Mouse (Mus musculus): ENCODE results near the gene Efcab5.
A peak's percentile ranks its signal among the peaks of the same experiment; 100 is the strongest.
"Not testable (repeated sequence)": the region's sequence is repeated elsewhere in the genome, so short reads cannot be mapped to it uniquely, and the experiment has no call there.

The Efcab5 gene

DNA sequence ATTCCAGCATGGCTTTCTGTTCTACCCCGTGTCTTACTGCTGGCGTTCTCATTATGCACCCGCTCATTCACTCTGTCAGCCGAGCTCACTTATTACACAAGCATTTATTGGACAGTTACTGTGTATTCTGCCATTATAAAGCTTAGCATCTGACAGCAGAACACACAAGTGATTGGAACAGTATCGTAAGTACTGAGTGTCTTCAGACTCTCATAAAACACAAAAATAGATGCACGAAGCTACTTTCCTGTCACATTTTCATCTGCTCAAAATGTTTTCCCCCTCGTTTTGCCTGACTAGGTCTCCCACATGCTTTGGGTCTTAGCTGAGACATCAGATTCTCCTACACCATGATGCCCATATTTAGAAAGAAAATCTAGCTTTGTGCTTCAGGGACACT, 14.2 kb downstream of the Efcab5 start:
- no peak for DNase-seq (ENCODE audit: low spot score)

GRCm38 (mm10) chr11:77173731-77174130, 15.0 kb downstream of the Efcab5 start:
- no peak for DNase-seq (ENCODE audit: low spot score)

- DNase-seq (ENCODE audit: low spot score), result no peak
Observed at GRCm38 (mm10) chr11:77160744-77161143, 28.0 kb downstream of the Efcab5 start.

GRCm38 (mm10) chr11:77160341-77160740, 28.4 kb downstream of the Efcab5 start:
- DNase-seq (ENCODE audit: low spot score), result no peak

- no peak for DNase-seq (ENCODE audit: low spot score)
Observed at GRCm38 (mm10) chr11:77154214-77154613, 34.6 kb downstream of the Efcab5 start.

DNA sequence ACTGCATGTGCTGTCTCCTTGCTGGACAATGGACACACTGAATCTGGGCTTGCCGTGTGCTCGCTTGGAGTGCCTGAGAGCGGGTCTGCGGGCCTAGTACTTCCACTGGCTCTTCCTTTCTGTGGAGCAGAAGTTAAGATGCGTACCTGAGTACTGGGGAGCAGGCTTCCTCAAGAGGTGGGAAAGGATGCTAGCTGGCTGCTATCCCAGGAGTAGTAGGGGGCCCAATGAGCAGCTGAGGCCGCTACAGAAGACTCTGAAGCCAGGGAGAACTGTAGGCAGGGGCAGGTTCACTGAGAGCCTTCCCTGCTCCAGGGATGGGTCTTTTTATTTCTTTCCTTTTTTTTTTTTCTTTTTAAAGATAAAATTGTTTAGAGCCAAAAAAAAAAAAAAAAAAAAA, 38.0 kb downstream of the Efcab5 start:
- DNase-seq (ENCODE audit: low spot score), result no peak

DNA sequence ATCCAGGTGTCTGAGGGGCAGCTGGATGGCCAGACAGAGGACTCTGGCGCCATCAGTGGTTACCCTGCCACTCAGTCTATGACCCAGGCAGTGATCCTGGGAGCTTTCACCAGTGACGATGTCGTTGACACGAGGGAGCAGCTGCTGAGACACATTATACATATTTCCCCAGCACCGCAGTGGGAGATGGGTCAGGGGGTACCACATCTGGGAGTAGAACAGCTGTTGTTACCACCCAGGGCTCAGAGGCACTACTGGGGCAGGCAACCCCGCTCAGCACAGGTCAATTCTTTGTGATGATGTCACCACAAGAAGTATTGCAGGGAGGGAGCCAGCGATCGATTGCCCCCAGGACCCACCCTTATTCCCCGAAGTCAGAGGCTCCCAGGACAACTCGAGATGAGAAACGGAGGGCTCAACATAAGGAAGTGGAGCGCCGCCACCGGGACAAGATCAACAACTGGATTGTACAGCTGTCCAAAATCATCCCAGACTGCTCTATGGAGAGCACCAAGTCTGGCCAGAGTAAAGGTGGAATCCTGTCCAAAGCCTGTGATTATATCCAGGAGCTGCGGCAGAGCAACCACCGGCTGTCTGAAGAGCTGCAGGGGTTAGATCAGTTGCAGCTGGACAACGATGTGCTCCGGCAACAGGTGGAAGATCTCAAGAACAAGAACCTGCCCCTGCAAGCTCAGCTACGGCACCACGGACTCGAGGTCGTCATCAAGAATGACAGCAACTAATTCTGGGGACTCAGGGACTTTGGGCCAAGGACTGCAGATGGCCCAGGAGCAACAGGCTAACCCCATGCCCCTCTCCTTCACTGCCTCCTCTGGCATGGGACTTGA, 38.8 kb downstream of the Efcab5 start:
- not testable (repeated sequence) for DNase-seq (ENCODE audit: low spot score)

GRCm38 (mm10) chr11:77148774-77149173, 40.0 kb downstream of the Efcab5 start:
- DNase-seq (ENCODE audit: low spot score), result no peak

DNA sequence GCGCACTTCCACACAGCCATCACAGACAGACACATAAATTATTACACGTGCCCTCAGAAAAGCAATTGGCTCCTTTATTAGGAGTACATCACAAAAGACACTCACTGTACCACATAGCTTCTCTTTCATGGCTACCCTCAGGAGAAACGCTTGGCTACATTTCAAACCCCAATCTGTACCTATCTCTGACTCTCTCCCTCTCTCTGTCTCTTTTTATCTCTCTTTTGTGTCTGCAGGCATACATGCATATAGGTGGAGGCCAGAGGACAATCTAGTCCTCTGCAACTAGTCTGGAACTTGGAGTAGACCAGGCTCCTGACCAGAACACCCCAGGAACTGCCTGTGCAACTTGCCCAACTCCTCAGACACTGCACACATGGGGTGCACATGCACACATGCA, 41.0 kb downstream of the Efcab5 start:
- no peak for DNase-seq (ENCODE audit: low spot score)

- no peak for DNase-seq (ENCODE audit: low spot score)
Observed at GRCm38 (mm10) chr11:77145423-77145822, 43.3 kb downstream of the Efcab5 start.

DNA sequence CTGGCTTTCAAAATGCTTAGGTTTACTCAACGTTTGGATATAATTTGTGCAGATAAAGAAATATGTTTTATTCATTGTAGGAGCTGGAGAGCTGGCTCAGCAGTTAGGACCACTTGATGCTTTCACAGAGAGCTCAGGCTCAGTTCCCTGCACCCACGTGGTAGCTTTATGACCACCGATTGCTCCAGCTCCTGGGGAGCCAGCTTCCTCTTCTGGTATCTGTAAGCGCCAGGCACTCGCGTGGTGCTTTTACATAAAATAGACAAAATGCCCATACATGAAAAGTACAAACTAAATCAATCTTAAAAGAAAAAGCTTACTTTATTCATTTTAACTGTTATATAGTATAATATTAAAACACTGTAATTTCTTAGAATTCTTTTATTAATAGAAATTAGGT, 46.8 kb downstream of the Efcab5 start:
- DNase-seq (ENCODE audit: low spot score), result no peak

- DNase-seq (ENCODE audit: low spot score), result no peak
Observed at GRCm38 (mm10) chr11:77139976-77140375, 48.8 kb downstream of the Efcab5 start.

DNA sequence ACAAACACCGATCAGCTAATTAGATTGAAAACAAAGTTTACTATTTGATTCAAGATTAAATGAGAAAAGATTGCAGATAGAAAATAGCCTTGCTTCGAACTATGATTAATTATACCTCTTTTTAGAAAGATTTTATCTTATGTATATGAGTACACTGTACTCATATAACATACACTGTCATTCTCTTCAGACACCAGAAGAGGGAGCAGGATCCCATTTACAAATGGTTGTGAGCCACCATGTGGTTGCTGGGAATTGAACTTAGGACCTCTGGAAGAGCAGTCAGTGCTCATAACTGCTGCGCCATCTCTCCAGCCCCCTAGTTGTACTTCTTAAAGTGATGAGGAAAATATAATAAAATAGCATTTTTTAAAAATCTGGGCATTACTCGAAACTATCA, 55.3 kb downstream of the Efcab5 start:
- DNase-seq (ENCODE audit: low spot score), result no peak

GRCm38 (mm10) chr11:77132580-77132979, 56.2 kb downstream of the Efcab5 start:
- peak; percentile 7 for DNase-seq (ENCODE audit: low spot score)

GRCm38 (mm10) chr11:77128562-77128961, 60.2 kb downstream of the Efcab5 start:
- no peak for DNase-seq (ENCODE audit: low spot score)

GRCm38 (mm10) chr11:77111141-77111540, 77.6 kb downstream of the Efcab5 start:
- no peak for DNase-seq (ENCODE audit: low spot score)

- no peak for DNase-seq (ENCODE audit: low spot score)
Observed at GRCm38 (mm10) chr11:77108442-77108841, 80.3 kb downstream of the Efcab5 start.

GRCm38 (mm10) chr11:77107872-77108271, 80.9 kb downstream of the Efcab5 start:
- not testable (repeated sequence) for DNase-seq (ENCODE audit: low spot score)

DNA sequence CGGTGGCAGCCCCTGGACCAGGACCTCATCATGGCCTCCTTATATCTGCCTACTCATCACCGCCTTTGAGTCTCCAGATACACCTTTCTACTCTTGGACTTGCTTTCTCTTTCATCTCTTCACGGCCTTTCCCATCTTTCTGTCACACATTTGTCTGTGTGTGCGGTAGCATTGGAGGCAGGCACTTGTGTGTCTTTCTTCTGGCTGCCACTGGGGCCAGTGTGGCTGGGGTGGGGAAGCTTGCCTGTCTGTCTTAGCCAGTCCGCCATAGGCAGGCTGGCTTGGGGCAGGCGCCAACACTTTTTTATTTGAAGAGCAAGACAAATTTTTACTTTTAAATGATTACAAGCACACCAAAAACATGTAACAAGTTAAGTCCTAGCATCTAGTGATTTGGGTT, 81.8 kb downstream of the Efcab5 start:
- no peak for DNase-seq (ENCODE audit: low spot score)

GRCm38 (mm10) chr11:77100137-77100937, 88.4 kb downstream of the Efcab5 start:
- peak; percentile 85 for DNase-seq (ENCODE audit: low spot score)

GRCm38 (mm10) chr11:77098332-77098972, 90.3 kb downstream of the Efcab5 start:
- DNase-seq (ENCODE audit: low spot score), result peak; percentile 14

DNA sequence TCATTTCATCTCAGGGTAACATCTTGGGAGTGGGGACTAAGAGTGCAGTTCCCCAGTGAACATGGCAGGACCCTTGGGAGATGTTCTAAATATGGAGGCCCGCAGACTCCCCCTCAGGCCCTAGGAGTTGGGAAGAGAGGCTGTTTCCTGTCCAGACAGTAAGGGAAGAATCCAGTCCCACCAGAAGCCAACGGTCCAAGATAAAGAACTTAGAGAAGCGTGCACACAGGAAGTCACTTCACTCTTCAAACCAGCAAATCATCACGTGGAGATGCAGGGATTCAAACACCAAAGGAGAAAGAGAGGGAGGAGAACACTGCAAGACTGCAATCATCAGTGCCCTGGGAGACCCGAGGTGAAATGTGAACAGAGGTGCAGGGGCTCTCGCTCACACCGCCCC, 91.8 kb downstream of the Efcab5 start:
- DNase-seq (ENCODE audit: low spot score), result no peak

DNA sequence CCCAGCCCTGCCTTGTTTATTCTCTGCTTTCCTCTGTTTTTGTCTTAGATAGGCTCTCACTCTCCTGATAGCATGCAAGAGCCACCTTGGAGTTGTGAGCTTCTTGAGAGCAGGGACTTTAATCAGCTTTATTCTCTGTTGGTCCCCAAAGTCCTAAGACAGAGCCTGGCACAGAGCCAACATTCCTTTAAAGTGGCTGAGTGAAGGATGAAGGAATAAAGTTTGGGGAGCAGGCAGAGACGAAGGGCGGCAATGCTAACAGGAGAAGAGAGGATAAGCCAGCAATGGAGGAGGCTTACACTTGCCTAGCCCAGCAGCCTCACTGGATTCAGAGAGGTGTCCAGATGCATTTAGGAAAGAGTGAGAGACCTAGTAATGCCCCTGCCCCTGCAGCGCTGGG, 92.2 kb downstream of the Efcab5 start:
- no peak for DNase-seq (ENCODE audit: low spot score)
